Mouse (Mus musculus): ENCODE measurements around the gene Eomes.

Gene Eomes

DNA sequence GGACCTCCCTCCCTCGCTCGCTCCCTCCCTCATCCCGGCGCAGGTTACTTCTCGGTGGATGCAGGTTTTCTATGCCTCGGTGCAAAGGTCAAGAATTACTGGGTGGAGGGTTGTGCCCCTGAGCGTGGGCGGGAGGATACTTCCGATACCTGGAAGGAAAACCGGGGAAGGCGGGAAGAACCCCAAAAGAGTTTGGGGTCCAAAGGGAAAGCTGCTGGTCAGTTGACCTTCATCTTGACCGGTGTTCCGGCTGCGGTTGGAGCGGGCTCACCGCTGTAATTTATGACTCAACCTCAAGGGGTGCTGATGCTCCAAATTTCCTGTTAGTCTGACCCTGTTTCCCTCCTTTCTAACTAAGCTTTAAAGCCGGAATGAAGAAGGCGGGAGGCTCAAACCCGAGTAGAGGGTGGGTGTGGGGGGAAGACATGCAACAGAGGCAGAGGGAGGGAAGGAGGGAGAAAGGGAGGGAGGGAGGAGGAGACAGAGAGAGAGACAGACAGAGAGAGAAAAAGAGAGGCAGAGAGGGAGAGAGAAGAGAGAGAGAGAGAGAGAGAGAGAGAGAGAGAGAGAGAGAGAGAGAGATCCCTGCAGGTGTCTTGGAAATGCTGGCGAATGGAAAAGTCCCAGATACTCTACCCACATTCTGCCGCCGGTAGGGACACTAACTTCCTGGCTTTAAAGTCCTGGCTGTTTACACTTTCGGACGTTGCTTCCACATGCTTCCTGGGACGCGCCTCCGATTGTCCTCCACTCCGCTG lies 10.3 kb downstream of the Eomes start:
- DNase-seq, result peak; percentile 21

DNA sequence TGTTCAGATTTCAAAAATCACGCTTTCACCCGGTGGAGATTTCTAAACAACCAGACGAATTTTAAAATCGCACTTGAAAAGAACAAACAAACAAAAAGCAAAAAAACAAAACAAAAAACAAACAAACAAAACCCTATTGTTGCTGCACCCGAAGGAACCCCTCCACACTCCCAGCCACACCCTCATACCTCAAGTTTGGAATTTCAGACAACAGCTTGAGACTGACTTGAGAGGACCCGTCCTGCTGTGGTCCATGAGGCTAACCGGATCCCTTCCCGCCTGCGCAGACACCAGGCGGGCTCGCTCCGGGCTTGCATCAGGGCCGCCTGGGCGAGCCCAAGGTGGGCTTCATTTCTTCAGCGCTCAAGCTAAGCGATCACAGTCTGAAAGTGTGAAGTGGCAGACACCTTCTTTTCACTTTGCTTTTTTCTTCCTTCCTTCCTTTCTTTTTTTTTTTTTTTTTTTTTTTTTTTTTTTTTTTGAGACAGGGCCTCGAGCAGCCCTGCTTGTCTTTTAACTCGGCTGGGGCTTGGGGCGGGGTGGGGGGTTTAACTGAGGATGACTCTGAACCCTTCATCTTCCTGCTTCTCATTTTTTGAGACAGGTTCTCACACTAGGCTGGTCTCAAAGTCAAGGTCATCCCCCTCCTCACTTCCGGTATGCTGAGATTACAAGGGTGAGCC lies 11.0 kb downstream of the Eomes start:
- DNase-seq, result no peak

DNA sequence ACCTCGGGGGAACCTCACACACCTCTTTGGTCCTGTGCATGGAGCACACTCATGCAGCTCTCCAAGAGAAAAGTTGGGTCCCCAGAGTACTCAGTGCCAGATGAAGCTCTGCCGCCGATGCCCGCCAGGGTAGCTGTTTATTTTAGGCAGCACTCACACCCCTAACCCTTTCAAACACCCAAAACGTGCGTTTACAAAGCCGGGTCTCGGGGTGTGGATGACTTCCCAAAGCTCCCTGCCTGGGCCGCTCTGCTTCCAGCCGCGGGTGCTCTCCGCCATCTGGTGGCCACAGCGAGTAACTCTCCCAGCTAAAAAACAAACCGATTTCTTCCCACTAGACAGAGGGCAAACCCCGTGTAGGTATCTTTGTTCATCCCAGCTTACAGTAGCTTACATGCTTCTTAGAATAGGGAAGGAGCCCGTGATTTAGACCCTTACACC lies 11.6 kb downstream of the Eomes start:
- peak; percentile 77 for DNase-seq

DNA sequence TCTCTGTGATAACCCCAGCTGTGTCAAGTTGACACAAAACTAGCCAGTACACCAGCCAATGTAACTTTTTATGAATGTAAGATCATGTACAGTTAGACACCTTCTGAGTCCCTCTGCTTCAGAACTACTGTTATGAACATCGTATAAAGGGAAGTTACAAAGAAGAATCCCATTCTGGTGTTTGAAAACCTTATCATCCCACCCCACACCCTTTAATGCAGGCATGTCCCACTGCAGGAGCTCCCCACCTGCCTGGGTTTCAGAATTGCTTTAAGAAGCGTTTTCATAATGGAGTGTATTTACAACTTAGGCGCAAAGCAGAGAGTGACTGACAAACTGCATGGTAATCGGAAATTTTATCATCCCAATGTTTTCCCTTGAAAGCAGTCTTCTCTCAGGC lies 13.2 kb downstream of the Eomes start:
- DNase-seq, result no peak

DNA sequence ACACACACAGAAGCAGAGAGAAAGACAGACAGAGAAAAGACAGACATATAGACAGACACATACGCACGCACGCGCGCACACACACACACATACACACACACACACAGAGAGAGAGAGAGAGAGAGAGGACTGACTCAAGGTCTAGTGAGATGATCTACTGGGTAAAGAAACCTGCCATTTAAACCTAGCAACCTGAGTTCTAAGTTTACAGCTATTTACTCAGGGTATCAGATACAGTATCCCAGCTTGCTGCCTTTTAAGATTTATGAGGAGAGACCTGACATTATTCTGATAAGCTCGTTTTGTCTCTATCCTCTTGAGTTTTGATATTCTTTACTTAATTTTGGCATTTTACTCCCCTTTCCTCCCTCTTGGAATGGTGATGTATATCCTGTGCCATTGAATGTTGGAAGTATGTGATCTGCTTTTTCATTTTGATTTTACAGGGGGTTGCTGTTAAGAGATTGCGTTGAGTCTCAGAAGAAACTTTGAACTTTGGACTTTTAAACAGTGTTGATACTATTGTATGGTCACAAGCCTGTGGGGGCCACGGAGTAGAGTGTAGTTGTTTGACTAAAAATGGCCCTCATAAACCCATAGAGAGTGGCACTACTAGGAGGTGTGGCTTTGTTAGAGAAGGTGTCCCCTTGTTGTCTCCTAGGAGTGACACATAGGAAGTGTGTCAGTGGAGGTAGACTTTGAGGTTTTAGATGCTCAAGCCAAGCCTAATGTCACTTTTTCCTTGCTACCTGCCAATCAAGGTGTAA lies 15.1 kb downstream of the Eomes start:
- DNase-seq, result no peak

DNA sequence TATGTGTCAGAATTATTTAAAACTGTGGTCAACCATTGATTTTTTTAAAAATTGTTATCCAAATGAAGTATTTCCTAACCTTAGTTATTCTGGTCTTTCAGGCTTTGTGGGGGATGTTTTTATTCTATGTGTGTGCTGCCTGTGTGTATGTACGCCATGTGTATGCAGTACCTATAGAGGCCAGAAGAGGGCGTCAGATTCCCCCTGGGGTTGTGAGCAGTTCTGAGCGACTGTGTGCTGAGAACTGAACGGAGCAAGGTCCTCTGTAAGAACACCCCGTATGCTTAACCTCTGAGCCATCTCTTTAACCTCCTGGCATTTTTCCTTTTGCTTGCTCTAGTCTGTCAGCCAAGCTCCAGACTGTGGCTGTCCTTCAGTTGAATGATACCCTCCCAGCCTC lies 16.1 kb downstream of the Eomes start:
- no peak for DNase-seq

DNA sequence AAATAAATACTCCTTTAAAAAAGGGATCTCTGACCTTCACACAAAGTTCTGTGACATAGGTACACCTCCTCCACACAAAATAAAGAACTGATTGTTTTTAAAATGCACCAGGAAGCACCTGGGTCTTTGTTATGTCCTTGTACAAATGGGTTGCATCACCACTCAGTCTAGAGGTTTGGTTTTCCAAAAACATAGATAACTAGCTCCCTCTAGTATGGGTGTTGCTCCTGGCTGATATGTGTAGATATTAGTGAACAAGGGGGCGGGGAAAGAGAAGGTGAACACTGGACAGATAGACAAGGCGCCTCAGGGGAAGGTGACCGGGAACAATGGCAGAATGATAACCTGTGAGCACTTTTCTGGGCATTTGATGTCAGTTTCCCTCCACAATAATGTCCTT lies 17.9 kb downstream of the Eomes start:
- no peak for DNase-seq

DNA sequence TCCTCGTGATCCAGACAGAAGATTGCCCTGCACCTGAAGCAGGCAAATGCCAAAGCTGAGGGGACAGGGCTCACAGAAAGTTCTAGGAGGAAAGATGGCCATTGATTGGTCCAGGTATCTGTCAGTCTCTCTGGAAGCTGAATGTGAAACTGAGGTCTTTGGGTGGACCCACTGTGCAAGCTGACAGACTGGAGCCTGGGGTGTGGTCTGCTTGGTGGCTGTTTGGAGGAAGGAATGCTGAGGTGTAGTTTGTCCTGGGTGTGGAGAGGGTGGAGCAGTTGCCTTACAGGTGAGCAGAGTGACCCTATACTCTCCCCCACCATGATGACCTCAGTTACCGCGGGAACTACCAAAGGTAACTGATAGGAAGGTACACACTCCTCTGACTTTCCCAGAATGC lies 18.9 kb downstream of the Eomes start:
- no peak for DNase-seq

DNA sequence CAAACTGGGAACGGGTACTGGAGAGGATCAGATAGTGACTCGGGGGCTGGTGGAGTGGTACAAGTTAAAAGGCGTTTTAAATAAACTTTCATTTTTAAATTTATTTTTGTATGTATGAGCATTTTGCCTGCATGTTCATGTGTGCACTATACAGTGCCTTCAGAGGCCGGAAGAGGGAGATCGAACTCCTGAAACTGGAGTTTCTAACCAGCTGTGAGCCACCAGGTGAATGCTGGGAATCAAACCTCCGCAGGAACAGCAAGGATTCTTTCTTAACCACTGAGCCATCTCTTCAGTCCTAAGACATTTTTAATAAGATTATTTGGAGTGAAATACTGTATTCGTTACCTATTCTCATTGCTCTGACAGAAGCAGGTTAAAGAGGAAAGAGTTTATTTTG lies 20.0 kb downstream of the Eomes start:
- no peak for DNase-seq

DNA sequence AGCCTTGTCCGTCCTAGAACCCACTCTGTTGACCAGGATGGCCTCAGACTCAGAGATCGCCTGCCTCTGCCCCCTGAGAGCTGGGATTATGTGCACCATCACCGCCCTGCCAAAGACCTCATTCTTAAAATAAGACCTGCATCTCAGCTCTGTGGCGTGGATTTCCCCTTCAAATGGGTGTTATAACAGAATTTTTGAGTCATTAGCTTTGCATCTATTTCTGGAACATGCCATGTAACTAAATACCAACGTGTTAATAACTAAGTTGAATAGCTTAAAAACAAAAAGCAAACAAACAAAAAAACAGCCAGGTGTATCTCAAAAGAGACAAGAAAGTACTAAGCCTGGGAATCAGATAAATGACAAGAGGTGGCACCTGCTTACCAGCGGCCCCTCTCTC lies 23.0 kb downstream of the Eomes start:
- DNase-seq, result no peak

DNA sequence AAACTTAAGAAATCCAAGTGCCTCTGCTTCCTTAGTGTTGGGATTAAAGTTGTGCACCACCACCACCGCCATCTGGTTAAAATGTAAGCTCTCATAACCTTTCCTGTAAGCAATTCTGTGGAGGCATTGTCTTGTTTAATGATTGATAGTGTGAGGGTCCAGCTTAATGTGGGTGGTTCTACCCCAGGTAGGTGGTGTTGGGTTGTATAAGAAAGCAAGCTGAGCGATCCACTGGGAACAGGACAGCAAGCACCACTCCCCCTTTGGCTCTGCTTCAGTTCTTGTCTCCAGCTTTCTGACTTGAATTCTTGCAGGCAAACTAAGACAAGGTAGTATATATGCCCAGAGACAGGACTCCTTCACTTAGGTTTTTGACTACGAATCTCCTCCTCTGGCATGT lies 26.6 kb downstream of the Eomes start:
- DNase-seq, result no peak

DNA sequence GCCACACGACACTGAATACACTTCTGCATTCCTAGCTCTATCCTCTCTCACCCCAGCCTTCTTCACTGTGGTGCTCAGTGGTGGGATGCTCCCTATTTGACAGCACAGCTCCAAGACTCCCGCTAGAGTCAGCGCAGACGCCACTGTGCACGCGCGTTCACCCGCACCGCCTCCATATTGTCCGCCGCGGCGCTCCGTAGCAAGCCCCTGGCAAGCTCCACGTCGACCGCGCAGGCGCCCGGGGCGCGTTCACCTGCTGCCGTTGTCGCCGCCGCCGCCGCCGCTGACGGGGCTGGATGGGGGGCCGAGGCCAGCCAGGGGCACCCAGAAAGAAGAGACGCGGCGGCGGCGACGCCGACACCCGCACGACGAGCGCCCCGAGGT lies 28.0 kb downstream of the Eomes start, which contains the start of gene Golga4:
TSS of gene Golga4 (plus strand) at position 248 of the 384 bp plus-strand sequence.
- DNase-seq, result peak; percentile 93

DNA sequence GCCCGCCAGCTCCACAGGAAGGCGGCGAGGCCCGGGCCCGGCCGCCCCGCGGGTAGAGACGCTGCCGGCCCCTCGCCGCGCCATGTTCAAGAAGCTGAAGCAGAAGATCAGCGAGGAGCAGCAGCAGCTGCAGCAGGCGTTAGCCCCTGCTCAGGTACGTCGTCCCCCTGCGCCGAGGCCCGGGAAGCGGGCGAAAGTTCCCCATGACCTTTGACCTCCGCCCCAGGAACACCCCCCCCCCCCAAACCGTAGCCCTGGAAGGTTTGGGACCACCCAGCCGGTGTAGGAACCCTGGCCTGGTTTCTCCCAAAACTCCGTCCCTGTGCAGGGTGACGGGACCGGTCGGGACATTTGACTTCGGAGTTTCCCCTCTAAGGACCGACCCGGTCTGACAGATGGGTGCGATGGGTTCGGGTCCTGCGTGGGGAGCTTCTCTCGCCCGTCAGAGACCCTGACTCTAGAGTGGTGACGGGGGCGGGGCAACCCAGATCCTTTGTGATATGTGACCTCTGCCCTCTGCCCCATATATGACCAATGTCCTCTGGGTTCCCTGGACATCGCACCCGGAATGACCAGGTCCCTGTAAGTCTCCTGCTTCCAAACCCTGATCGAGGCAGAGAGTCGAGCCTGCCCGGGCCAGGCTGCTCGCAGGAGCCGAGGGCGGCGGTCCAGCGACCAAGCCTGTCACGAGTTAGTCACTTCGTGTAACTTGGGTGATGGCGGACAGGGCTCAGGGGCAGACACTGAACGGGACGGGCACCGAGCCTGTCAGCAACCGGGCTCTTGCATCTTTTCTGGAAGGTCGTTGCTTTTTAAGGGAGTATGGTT lies 28.6 kb downstream of the Eomes start:
- no peak for DNase-seq

DNA sequence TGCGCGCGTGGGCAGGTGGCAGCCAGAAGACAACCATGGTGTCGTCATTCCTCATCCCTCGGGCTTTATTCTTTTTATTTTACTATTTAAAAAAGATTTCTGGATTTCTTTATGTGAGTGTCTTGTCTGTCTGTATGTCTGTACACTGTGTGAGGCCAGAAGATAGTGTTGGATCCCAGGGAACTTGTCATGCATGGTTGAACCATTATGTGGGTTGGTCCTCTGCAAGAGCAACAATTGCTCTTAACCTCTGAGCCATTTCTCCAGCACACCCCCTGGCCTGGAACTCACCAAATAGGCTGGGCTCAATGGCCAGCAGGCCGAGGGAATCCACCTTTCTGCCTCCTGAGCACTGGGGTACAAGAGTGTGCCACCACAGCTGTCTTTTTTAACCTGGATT lies 29.5 kb downstream of the Eomes start:
- no peak for DNase-seq

DNA sequence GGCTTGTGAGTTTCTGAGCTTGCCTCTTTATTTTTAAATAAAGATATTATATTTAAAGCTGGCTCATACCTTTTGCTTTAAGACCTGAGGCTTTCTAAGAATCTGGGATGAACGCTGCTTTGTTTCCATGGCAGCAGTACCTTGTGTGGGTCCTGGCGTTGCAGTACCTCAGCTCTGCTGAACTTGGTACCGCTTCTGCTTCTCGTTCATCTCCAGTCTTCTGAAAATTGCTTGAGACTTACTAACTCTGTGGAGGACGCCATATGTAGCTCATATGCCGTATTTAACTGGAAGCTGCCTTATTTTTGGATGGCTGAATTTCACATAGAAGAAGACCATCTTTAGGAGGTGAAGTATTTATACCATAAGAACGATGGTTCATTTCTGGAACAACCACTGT lies 30.6 kb downstream of the Eomes start:
- no peak for DNase-seq

DNA sequence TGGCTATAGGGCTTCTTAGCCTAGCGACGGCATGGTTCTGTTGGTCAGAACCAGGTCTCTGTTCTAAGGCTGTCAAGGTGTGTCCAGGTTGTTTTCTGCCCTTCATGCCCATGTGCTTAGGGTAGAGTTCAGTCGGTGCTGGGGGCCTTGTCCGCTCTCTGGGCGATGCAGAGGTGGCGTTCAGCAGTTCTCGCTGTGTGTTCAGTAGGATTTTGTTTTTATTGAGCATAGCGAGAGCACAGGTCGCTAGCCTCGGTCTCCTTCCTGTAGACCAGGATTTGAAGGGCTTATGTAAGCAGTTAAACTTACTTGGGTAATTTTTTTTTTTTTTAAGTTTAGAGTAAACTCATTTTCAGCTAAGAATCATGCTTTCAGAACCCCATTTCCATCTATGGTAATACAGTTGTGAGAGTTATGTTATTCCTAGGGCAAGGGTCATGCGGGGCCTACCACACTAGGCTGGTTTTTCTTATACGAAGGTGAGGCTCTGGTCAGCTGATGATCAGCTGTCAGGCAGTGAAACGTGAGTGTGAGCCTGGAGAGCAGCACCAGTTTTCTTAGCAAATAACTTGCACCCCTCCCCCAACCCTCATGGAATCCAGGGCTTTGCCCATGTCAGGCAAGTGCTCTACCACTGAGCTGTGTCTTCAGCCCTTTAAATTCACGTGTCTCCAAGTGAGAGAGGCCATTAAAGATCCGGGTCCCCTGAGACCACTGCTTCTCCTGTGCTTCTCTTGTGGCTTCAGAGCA lies 33.1 kb downstream of the Eomes start:
- no peak for DNase-seq

DNA sequence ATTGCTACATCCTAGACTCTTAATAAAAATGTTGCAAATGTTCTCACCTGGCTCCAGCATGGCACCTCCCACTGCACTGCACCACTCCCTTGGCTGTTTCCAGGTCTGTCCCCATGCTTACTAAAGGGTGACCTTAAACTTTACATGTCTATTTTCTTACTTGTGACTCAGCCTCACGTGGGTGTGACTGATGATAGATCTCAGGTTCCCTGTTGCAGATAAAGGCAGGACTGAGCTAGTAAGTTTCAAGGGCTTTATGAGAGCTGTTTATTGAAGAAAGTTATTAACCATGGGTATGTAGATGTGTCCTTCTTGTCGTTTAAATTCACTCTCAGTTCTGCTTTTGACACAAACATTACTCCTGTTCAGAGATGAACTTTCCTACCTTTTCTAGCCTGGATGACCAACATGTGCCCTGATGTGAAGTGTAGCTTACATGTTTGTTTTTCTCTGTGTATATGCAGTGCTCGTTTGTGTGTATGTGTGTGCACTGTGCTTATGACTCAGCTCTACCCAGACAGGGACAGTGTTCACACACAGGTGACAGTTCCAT lies 34.7 kb downstream of the Eomes start:
- DNase-seq, result no peak

DNA sequence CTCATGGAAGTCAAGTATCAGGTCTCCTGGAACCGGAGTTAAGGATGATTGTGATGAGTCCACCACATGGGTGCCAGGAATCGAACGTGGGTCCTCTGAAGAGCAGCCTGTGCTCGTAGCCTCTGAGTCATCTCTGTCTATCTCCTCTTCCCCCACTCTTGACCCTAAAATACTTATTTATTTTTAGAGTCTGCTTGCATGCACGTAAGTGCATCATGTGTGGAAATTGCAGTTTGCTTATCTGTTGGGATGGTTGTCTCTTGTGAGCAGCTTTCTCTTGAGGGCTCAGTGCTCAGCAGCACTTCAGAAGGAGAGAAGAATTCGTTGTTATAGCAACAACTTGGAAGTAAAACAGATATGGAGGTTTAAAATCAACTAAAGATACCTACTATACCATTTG lies 37.5 kb downstream of the Eomes start:
- no peak for DNase-seq

DNA sequence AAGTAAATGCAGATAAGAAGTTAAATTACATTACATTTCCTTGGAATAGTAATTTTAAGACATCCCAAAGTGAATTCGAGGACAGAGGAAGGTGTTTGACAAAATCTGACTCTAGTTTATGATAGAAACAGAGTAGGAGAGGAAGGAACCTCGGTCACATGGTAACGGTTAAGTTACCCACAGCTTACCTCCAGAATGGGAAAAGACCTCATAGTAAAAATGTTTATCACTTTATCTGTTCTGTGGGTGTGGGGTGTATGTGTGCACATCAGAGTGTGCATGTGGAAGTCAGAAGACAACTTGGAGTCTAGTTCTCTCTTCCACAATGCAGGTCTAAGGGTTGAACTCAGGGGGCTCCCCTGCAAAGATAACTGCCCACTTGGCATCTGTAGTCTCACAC lies 38.1 kb downstream of the Eomes start:
- DNase-seq, result no peak

DNA sequence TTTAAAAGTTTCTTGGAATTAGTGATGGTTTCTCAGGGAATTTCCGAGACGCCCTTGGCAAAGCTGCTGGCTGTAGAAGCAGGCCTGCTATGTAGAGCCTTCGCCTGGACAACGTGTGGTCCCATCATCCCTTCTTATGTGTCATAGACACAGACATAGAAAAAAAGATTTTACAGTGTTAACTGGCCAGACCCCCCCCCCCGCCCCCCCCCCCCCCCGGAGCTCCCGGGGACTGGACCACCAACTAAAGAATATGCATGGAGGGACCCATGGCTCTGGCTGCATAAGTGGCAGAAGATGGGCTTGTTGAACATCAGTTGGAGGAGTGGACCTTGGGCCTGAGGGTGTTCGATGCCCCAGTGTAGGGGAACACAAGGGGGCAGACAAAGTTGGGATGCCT lies 39.6 kb downstream of the Eomes start:
- no peak for DNase-seq

DNA sequence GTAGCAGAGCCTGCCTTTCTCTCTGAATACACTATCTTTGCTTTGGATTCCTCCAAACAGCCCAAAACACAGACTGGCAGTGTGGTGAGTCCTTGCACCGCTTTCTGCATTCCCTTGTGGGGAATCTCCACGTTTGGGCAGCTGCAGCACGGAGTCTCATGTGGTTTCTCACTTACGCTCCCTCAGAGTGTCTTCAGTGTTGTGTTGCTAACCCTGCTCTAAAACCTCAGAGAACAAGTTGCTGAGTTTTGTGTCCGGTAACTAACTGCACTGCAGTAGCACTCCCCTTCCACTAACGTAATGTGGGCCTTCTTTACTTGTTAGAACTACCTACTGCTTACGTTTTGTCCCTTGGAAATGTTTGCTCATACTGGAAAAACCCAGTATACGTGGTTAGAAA lies 41.1 kb downstream of the Eomes start:
- no peak for DNase-seq

DNA sequence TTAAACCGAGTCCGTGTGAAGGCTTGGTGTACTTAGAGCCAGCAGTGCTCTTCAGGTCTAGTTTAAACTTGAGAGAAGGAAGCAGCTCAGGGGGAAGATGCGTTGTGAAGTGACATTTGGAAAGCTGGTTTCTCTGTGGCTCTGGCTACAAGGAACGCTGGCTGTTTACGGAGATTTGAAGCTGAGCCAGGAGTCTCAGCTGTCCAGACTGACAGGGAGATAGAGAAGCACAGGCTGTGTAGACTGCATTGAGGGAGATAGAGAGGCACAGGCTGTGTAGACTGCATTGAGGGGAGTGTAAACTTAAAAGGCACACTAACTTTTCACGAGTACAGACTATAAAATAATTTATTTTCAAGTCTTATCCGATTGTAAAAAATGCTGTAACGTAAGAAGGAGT lies 42.0 kb downstream of the Eomes start:
- no peak for DNase-seq

All from right cerebral cortex, postnatal 4 days (tissue).